Mouse (Mus musculus) spleen, adult 2 months (tissue): ENCODE data around the gene Cbr4.

Source experiments
- CTCF ChIP-seq: fragments of 200-500 bp; IDR thresholded peaks from 2 replicates; pipeline ENCODE4 v1.5.1; 2011; ENCODE audit warnings: mild to moderate bottlenecking, inconsistent platforms; ENCODE audit not compliant: insufficient read depth, insufficient read length, insufficient replicate concordance; ENCODE audit errors: extremely low read depth
- POLR2A ChIP-seq: fragments of 200-500 bp; IDR thresholded peaks from 2 replicates; pipeline ENCODE4 v1.6.1; 2011; ENCODE audit warnings: low read depth, low read length, inconsistent platforms

DNA sequence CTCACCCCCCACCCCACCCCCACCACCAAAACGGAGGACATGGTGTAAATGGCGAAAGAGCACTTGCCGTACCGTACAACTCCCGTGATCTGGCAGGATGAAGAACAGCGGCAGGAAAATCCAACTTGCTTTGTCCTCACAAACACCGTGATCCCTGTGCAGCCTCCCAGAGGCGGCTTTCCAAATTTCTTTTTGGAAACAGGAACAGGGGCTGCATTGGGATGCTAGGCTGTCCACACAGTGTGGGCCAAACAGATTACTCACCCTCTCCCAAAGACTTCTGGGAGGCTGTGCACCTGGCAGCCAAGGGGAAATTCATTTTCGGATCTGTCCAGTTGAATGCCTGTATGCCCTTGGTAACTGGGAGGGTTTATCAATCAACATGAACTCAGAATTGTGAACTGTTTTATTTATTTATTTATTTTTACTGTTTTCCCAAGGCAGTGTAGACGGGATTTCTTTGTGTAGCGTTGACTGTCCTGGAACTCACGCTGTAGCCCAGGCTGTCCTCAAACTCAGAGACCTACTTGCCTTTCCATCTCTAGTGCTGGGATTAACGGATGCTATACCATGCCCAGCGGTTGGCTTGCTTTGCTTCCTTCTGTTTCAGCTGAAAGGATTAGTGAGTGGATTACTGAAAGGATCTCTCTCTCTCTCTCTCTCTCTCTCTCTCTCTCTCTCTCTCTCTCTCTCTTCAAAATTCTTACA lies 7.1 kb upstream of the Cbr4 start:
- TF ChIP-seq CTCF: no peak
- no peak for TF ChIP-seq POLR2A
